Mouse (Mus musculus) kidney, adult 8-10 months (tissue): ENCODE measurements around the gene Gm28308.

Experiments used
- DNase-seq, 2 experiments: peaks; one replicate each; pipeline ENCODE4 v3.0.0; 2022

The Gm28308 gene

GRCm38 (mm10) chr6:52204050-52204752 lies 8.9 kb downstream of the Gm28308 start, which contains the start of gene Hoxa5:
Hoxa5 (minus strand) TSS chr6:52204587.
- peak; percentile 91 to 93 for DNase-seq

- DNase-seq, result peak in 1 of 2 experiments; percentile 38
Measured at GRCm38 (mm10) chr6:52203371-52204049, 9.6 kb downstream of the Gm28308 start.

GRCm38 (mm10) chr6:52203121-52203370 lies 10.1 kb downstream of the Gm28308 start:
- peak; percentile 45 to 48 for DNase-seq

GRCm38 (mm10) chr6:52202362-52203120 lies 10.6 kb downstream of the Gm28308 start:
- no peak for DNase-seq

- no peak for DNase-seq
Measured at GRCm38 (mm10) chr6:52201269-52201668, 11.9 kb downstream of the Gm28308 start.

- DNase-seq, result no peak
Measured at GRCm38 (mm10) chr6:52200751-52201250, 12.3 kb downstream of the Gm28308 start.

- no peak for DNase-seq
Measured at GRCm38 (mm10) chr6:52200073-52200750, 12.9 kb downstream of the Gm28308 start.

GRCm38 (mm10) chr6:52197271-52197670 lies 15.9 kb downstream of the Gm28308 start:
- DNase-seq, result peak in 1 of 2 experiments; percentile 70

- DNase-seq, result no peak
Measured at GRCm38 (mm10) chr6:52196811-52197210, 16.3 kb downstream of the Gm28308 start.

- DNase-seq, result no peak
Measured at GRCm38 (mm10) chr6:52194690-52195089, 18.4 kb downstream of the Gm28308 start.

- peak; percentile 82 to 87 for DNase-seq
Measured at GRCm38 (mm10) chr6:52191860-52192550, 21.1 kb downstream of the Gm28308 start.

GRCm38 (mm10) chr6:52190906-52191810 lies 22.0 kb downstream of the Gm28308 start, which contains the start of gene Hoxa4:
Hoxa4 (minus strand) TSS chr6:52191753.
- DNase-seq, result no peak

GRCm38 (mm10) chr6:52190410-52190809 lies 22.7 kb downstream of the Gm28308 start:
- no peak for DNase-seq

GRCm38 (mm10) chr6:52189909-52190308 lies 23.2 kb downstream of the Gm28308 start:
- no peak for DNase-seq

- DNase-seq, result no peak
Measured at GRCm38 (mm10) chr6:52189172-52189591, 24.0 kb downstream of the Gm28308 start.

GRCm38 (mm10) chr6:52186500-52186899 lies 26.6 kb downstream of the Gm28308 start:
- DNase-seq, result peak in 1 of 2 experiments; percentile 19

GRCm38 (mm10) chr6:52185834-52186233 lies 27.3 kb downstream of the Gm28308 start:
- DNase-seq, result peak in 1 of 2 experiments; percentile 28

GRCm38 (mm10) chr6:52185222-52185621 lies 27.9 kb downstream of the Gm28308 start:
- peak in 1 of 2 experiments; percentile 40 for DNase-seq

GRCm38 (mm10) chr6:52184668-52185067 lies 28.5 kb downstream of the Gm28308 start:
- DNase-seq, result peak in 1 of 2 experiments; percentile 26

- peak; percentile 79 to 88 for DNase-seq
Measured at GRCm38 (mm10) chr6:52183311-52184080, 29.6 kb downstream of the Gm28308 start.
